Mouse (Mus musculus) lung, adult 2 months (tissue): ENCODE measurements around the gene Ssh2.

Source experiments
- CTCF ChIP-seq: fragments of 200-500 bp; IDR thresholded peaks from 2 replicates; pipeline ENCODE4 v1.5.1; 2011; ENCODE audit warnings: mild to moderate bottlenecking, low read length, control low read depth; ENCODE audit not compliant: insufficient read depth
- POLR2A ChIP-seq: fragments of 200-500 bp; IDR thresholded peaks from 2 replicates; pipeline ENCODE4 v1.6.1; 2011; ENCODE audit warnings: low read depth, mild to moderate bottlenecking, control low read depth, low read length, borderline replicate concordance; ENCODE audit errors: extremely low read depth

GRCm38 (mm10) chr11:77506273-77506672, 290.2 kb downstream of the Ssh2 start:
- TF ChIP-seq CTCF (no peak), POLR2A (no peak)
